Mouse (Mus musculus) neural tube, embryonic 10.5 days (tissue): Measurements from ENCODE around the gene Hmgcs2.

Experiments
- DNase-seq: peaks from one replicate; pipeline ENCODE4 v3.0.0-alpha.2; 2017; ENCODE audit warnings: low spot score; ENCODE audit errors: extremely low spot score

The Hmgcs2 gene

DNA sequence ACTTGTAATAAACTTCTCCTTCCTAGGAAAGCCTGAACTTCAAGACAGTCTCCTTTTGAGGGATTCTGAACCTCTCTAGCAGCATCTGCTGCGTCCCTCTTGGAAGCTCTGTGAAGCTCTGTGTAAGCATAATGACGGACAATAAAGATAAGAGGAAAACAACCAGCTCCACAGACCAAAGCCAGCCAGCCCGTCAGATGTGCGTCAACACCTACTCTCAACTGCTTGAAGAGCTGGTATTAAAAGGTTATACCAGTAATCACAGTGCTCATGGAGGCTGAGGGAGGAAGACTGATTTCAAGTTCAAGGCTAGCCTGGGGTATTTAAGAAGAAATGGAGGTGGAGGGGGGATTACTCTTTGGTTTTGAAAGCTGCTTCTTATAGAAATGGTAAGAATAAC lies 553 bp upstream of the Hmgcs2 start:
- no peak for DNase-seq

GRCm38 (mm10) chr3:98280933-98281678 lies 871 bp downstream of the Hmgcs2 start:
- DNase-seq: peak; percentile 51

DNA sequence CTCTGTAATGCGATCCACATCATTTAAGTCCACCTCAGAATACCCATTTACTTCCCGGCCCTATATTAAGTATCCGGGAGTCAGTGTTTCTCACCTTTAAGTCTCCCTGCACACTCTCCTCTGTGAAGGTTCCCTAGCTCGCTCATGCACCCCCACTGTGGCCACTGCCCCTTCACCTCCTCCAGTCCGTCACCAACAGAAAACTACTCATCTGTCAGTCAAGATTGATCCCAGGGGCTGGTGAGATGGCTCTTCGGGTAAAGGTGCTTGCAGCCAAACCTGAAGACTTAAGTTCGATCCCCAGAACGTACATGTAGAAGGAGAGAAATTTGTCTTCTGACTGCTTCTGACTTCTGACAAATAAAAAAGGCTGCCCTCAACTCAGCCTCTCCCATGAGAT lies 2.2 kb downstream of the Hmgcs2 start:
- DNase-seq: no peak

DNA sequence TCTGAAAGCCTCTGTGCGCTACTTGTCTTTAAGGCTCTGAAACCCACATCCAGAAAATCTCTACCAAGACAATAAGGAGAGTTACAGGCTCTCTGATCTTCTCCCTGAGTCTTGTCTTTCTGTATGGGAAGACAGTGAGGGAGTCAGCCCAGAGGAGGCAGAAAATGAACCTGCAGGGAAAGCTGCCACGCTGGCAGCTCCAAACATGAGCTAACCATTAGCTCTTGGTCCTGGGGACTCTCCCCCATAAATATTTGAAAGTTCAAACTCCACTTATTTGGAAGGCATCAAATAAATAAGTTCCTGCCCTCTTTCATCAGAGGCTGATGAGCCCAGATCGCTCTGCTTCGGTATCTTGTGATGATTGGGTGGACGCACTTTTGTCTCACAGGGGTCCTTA lies 3.0 kb downstream of the Hmgcs2 start:
- no peak for DNase-seq

DNA sequence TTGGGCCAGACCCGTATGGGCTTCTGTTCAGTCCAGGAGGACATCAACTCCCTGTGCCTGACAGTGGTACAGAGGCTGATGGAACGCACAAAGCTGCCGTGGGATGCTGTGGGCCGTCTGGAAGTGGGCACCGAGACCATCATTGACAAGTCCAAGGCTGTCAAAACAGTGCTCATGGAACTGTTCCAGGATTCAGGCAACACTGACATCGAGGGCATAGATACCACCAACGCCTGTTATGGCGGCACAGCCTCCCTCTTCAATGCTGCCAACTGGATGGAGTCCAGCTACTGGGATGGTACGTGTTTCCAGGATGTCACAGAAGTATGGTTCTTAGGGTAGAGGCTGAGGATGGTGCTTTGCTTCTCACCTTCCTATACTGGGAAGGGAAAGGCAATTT lies 10.8 kb downstream of the Hmgcs2 start:
- DNase-seq: no peak

DNA sequence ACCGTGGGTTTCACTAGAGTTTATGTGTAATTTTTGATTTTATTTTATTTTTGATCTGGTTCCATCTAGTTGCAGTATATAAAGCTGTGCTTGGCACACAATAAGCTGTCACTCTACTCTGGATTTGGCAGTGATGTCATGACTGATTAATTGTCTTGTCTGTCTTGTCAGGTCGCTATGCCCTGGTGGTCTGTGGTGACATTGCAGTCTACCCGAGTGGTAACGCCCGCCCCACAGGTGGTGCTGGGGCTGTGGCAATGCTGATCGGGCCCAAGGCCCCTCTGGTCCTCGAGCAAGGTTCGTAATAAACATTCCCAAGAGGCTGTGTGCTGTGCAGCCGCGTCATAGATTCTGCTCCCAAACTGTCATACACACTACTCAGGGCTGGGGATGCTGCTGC lies 15.7 kb downstream of the Hmgcs2 start:
- DNase-seq: no peak

- DNase-seq: no peak
Observed at GRCm38 (mm10) chr3:98299391-98300100, 19.3 kb downstream of the Hmgcs2 start.

- DNase-seq: no peak
Observed at GRCm38 (mm10) chr3:98300266-98300665, 20.0 kb downstream of the Hmgcs2 start.

- no peak for DNase-seq
Observed at GRCm38 (mm10) chr3:98301761-98302160, 21.5 kb downstream of the Hmgcs2 start.

DNA sequence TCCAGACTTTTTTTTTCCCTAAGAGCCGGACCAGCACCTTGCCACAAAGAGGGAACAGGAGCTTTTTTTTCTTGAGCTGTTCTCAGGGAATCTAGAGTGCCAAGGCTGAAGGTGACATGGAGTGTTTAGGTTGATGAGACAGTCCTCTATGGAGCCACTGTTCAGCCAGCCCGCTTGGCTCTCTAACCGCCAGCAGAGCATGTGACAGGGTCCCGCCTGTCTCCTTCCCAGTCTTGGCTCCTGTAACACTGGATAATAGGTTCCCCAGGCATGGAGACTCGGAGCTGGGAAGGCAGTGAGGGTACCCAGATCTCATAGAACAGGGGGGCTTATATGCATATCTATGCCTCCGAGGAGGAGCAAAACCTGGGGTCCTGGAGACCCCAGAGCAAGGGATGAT lies 28.4 kb downstream of the Hmgcs2 start:
- no peak for DNase-seq

- DNase-seq: no peak
Observed at GRCm38 (mm10) chr3:98310456-98310855, 30.2 kb downstream of the Hmgcs2 start.

DNA sequence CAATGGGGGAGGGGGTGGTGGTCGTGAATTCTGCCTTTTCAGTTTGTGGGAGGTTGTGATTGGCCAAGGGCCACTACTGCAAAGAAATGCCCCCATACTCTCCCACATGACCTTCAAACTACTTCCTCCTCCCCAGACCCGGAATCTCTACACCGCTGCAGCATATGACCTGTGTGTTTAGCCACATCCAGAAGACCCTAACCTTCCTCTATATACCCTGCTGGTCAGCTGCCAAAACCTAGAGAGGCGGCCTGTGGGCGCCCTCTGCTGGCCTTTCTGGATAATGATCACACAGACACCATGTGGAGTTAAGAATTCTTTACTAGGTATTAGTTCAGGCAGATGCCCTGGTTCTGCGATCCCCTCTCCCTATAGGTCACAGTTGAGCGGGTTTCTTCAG lies 32.6 kb downstream of the Hmgcs2 start:
- peak; percentile 73 for DNase-seq

DNA sequence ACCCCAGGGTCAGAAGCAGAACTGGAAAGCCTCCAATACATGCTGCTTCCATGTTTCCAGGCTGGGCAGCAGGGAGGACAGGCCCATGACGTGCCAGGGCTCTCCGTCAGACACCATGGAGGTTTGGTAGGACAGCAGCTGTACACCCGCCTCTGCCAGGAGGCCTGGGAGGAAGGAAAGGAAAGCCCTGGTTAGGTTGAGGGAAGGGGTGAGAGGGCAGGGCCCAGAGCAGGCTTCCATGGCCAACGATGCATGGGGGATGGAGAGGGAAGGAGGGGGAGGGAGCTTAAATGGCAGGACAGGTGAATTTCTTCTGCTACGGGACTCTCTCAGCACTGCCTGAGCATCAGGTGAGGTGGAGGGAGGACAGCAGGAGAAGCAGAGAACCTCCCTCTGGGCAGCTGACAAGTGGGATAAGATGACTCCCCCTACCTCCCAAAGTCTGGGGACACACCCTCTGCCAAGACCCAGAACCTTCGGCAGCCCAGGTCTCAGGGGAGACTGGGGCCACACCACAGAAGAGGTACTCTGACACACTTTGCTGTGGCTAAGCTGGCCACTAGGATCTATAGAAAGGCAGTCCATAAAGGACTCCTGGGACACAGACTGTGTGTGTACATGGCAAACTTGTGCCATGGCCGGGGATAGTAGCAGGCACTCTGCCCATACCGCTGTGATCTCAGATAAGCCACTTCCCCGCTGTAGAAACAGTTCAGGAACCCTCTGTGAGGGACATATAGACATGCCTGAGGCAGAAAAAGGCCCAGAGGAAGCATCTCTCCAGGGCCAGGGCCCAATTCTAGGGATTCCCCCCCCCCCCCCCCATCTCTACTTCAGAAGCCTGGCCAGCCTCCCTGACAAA lies 33.3 kb downstream of the Hmgcs2 start:
- no peak for DNase-seq

DNA sequence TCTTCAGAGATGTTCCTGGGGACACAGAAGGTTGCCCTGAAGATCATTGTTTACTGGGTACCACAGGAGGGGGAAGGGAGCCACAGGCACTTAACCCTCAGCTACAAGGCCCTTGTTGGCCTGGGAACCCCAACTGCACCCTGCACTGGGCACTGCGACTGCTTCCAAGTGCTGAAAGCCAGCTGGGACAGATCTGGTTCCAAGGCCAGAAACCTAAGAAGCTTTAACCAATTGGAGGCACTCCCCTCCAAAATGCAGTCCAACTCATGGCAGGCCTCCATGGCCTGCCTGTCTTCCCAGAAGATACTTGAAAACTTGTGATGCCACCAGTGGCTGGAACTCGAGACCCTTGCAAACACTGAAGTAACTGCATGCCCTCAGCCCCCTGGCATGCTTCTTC lies 34.9 kb downstream of the Hmgcs2 start:
- no peak for DNase-seq

DNA sequence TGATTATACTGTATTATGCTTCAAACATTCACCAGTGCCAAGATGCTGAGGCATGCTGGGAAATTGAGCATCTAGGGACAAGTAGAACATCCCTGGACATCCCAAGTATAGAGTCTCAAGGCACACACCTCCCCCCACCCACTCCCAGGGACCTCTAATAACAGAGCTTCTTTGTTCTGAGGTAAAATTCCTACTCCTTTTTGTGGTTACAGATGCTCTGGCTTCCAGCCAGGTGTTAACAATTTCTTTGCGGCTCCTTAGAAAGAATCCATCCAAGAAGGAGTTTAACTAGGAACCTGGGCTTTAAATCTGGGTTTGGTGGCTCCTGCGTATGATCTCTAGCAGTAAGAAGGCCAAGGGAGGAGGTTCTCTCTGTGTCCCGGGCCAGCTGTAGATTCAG lies 36.9 kb downstream of the Hmgcs2 start:
- no peak for DNase-seq

DNA sequence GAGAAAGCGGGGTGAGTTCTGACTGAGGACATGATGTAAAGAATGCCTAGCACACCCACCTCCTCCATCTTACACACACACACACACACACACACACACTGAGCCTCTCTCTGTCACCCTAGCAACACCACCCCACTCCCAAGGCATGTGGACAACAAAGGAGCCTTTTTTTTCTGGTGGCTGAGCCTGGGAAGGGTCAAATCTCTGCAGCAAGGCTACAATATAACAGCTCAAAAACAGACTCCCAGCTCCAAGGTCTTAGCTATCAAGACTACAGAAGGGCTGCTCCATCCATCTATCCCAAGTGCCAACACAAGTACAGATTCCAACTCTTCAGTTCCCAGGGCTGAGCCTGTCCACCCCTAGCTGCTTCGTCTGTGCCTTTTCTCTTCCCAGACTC lies 39.0 kb downstream of the Hmgcs2 start:
- peak; percentile 52 for DNase-seq

- no peak for DNase-seq
Observed at GRCm38 (mm10) chr3:98322209-98322608, 42.0 kb downstream of the Hmgcs2 start.

- no peak for DNase-seq
Observed at GRCm38 (mm10) chr3:98324235-98324634, 44.0 kb downstream of the Hmgcs2 start.

- no peak for DNase-seq
Observed at GRCm38 (mm10) chr3:98334010-98334409, 53.8 kb downstream of the Hmgcs2 start.

DNA sequence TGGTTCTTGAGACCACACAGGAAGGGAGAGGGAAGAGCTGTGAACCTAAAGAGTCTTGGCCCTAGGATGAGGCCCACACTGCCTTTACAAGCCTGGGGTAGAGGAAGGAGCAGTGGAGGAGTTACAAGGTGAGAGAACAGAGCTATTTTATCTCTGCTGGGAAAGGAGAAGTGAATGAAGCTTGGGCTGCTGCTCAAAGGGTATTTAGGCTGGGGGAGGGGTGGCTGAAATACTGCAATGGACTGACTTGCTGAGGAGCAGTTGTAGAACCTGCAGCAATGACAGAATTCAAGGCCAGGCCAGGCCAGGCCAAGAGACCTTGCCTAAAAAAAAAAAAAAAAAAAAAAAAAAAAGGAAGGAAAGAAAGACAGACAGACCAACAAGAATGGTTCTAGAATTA lies 55.1 kb downstream of the Hmgcs2 start:
- DNase-seq: no peak

DNA sequence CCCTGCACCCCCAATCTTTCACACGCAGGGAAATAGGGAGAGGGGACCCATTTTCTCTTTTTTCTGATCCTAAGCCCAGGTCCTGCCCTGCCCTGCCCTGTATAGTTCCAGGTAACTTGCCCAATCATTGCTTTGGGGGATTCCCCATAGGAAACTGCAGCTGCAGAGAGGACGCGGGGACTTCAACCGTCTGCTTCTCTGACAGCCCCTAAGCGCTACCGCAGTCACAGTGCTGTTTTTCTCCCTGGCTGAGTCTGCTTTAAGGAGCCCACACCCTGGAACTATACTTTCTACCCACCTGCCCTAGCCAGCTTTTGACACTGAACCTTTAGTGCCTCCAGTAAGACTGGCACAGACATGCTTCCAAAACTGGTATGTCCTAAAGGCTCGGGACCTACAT lies 55.7 kb downstream of the Hmgcs2 start:
- no peak for DNase-seq
